Mouse (Mus musculus) layer of hippocampus, adult 6 months (tissue): ENCODE data around the gene Olfr1211. TPM values are rescaled to one million over a fixed set of nuclear protein-coding genes. Genes with fewer than 3 reads are reported as not detected.

Experiments used
- long read RNA-seq, 2 experiments: library from polyadenylated mRNA; unstranded; transcript quantifications; one replicate each; pipeline ENCODE4 v2.0.0; 2019 to 2020
- polyA plus RNA-seq: library from polyadenylated mRNA; unstranded; fragments of <200 nt; fragmentation: Nextera tagmentation; gene quantifications from 2 replicates; pipeline ENCODE4 v1.2.3, GENCODE M21; 2021

Gene Olfr1211
- polyA plus RNA-seq: not detected in 2 replicates
- long read RNA-seq, experiment 1: 0 reads
- long read RNA-seq, experiment 2: 0 reads

DNA sequence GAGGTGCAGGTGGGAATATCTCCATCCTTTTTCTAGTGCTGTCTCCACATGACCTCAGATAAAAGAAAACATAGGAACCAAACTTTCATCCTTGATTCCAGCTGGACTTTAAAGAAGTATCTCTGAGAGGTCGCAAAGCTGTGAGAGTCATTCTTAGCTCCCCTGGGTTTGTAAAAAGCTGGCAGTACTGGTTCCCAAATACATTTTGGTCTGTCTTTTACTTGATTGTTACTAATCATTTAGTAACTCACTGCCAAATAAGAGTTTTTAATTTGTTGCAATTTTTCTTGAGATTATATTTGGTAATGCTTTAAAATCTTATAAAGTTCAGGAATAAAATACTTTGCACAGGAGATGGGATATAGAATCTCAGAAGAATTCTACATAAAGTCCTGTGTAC lies at the start of gene Olfr1211:
TSS of gene Olfr1211 (minus strand) at position 101 of the 400 bp plus-strand sequence.

DNA sequence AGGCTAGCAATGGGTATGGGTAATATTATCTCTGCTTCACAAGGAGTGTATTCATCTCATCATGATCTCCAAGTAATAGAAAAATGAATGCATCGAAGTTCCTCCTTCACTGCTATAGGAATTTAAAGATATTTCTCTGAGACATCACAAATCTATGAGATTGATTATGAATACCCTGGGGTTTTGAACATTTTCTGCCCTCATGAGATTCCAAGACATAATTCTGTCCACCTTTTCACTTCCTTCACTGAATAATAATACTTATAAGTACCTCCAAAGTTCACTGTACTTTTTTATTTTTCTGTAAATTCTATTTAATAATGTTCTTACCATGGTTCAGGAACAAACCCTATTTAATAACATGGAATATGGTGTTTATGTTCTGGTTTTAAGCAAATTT lies 42.3 kb upstream of the Olfr1211 start, which contains the start of gene Gm13762:
TSS of gene Gm13762 (minus strand) at position 101 of the 400 bp plus-strand sequence.

DNA sequence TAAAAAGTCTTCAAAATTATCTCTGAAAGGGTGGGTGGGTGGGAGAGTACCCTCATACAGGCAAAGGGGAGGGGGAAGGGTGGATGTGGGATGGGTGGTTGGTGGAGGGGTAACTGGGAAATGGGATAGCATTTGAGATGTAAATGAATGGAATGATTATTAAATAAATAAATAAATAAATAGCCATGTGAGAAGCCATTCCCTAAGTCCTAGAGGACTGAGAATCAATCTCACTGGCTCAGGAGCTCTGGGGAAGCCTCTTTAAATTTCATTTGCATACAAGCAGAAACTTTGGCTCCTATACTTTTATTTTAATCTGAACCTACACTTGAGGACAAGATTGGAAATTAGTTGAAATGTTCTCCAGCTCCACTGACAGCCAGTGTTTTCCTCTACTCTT lies 15.8 kb upstream of the Olfr1211 start, which contains the start of gene Olfr1212:
TSS of gene Olfr1212 (plus strand) at position 301 of the 400 bp plus-strand sequence.

DNA sequence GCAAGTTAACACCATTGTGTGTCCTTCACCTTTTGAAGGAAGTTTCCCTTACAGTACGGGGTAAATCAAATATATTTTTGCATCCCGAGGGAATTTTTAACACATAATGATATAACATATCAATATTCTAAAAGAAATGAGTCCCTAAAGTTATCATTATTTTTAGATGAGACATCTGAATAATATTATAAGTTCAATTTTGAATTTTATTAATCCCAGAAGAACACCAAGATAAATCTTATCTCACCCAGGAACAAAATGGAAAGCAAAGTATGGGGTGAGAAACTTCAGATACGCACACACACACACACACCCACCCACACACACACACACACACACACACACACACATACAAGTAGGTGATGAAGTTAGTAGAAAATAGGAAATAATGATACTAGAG lies 22.9 kb downstream of the Olfr1211 start, which contains the start of gene Olfr1209:
TSS of gene Olfr1209 (minus strand) at position 101 of the 400 bp plus-strand sequence.

DNA sequence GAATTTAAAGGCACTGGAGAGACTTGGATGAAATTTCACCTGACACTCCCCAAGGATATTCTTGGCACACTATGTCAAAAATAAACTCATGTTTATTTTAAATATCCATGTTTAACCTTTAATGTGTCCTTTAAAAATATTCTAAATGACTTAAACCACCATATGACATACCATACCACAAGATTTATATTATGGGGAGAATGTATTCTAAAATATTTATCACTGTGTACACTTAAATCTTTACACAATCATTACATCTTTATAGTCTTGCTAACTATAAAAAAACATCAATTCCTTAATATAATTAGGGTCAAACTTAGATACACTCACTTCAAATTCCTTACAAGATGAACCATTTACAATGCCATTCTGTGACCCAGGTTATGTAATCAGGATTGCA lies 35.7 kb downstream of the Olfr1211 start, which contains the start of gene Olfr1208:
TSS of gene Olfr1208 (minus strand) at position 101 of the 400 bp plus-strand sequence.

Other genes starting within 250 kb of the Olfr1211 start
- gene Olfr1195, start 248.9 kb downstream of the Olfr1211 start, polyA plus RNA-seq: not detected in 2 replicates
- not detected in 2 replicates for gene Olfr1196, start 233.5 kb downstream of the Olfr1211 start, polyA plus RNA-seq
- gene Olfr1197, start 205.7 kb downstream of the Olfr1211 start, polyA plus RNA-seq: not detected in 2 replicates
- gene Olfr1198, start 186.7 kb downstream of the Olfr1211 start, polyA plus RNA-seq: not detected in 2 replicates
- gene Olfr1199, start 177.6 kb downstream of the Olfr1211 start, polyA plus RNA-seq: not detected in 2 replicates
- gene Olfr1200, start 167.6 kb downstream of the Olfr1211 start, polyA plus RNA-seq: not detected in 2 replicates
- gene Olfr1201, start 145.1 kb downstream of the Olfr1211 start, polyA plus RNA-seq: not detected in 2 replicates
- gene Olfr1202, start 123.6 kb downstream of the Olfr1211 start, polyA plus RNA-seq: not detected in 2 replicates
- gene Olfr1205, start 108.4 kb downstream of the Olfr1211 start, polyA plus RNA-seq: not detected in 2 replicates
- not detected in 2 replicates for gene Olfr1204, start 88.8 kb downstream of the Olfr1211 start, polyA plus RNA-seq
- gene Olfr1206, start 74.9 kb downstream of the Olfr1211 start, polyA plus RNA-seq: not detected in 2 replicates
- gene Olfr1208, start 35.8 kb downstream of the Olfr1211 start, polyA plus RNA-seq: not detected in 2 replicates
- not detected in 2 replicates for gene Olfr1209, start 23.0 kb downstream of the Olfr1211 start, polyA plus RNA-seq
- not detected in 2 replicates for gene Olfr1212, start 15.9 kb upstream of the Olfr1211 start, polyA plus RNA-seq
- gene Gm13762, start 42.2 kb upstream of the Olfr1211 start, polyA plus RNA-seq: not detected in 2 replicates
- gene Olfr1214, start 54.5 kb upstream of the Olfr1211 start, polyA plus RNA-seq: not detected in 2 replicates
- gene Olfr1215, start 68.9 kb upstream of the Olfr1211 start, polyA plus RNA-seq: not detected in 2 replicates
- not detected in 2 replicates for gene Olfr1216, start 80.2 kb upstream of the Olfr1211 start, polyA plus RNA-seq
- gene Olfr1217, start 94.0 kb upstream of the Olfr1211 start, polyA plus RNA-seq: not detected in 2 replicates
- gene Olfr1218, start 123.1 kb upstream of the Olfr1211 start, polyA plus RNA-seq: not detected in 2 replicates
- gene Olfr1219, start 145.4 kb upstream of the Olfr1211 start, polyA plus RNA-seq: not detected in 2 replicates
- gene Olfr1220, start 168.7 kb upstream of the Olfr1211 start, polyA plus RNA-seq: not detected in 2 replicates
- not detected in 2 replicates for gene Olfr1221, start 179.2 kb upstream of the Olfr1211 start, polyA plus RNA-seq
- gene Olfr1222, start 194.9 kb upstream of the Olfr1211 start, polyA plus RNA-seq: not detected in 2 replicates
- not detected in 2 replicates for gene Olfr1223, start 213.4 kb upstream of the Olfr1211 start, polyA plus RNA-seq
- not detected in 2 replicates for gene Olfr1224-ps1, start 226.0 kb upstream of the Olfr1211 start, polyA plus RNA-seq
- not detected in 2 replicates for gene Olfr1225, start 236.6 kb upstream of the Olfr1211 start, polyA plus RNA-seq